Mouse (Mus musculus) CD4-positive helper T cell, adult 2 months (primary cell): Measurements from ENCODE around the gene Fam69a.
A peak's percentile ranks its signal among the peaks of the same experiment; 100 is the strongest.

Experiments used
- DNase-seq: peaks from one replicate; pipeline ENCODE4 v3.0.0-alpha.2; 2012; ENCODE audit warnings: low read depth, missing footprints, low spot score

The Fam69a gene

GRCm38 (mm10) chr5:107908514-107909110, 78.3 kb downstream of the Fam69a start:
- no peak for DNase-seq

- no peak for DNase-seq
Observed at GRCm38 (mm10) chr5:107904325-107904724, 82.6 kb downstream of the Fam69a start.

DNA sequence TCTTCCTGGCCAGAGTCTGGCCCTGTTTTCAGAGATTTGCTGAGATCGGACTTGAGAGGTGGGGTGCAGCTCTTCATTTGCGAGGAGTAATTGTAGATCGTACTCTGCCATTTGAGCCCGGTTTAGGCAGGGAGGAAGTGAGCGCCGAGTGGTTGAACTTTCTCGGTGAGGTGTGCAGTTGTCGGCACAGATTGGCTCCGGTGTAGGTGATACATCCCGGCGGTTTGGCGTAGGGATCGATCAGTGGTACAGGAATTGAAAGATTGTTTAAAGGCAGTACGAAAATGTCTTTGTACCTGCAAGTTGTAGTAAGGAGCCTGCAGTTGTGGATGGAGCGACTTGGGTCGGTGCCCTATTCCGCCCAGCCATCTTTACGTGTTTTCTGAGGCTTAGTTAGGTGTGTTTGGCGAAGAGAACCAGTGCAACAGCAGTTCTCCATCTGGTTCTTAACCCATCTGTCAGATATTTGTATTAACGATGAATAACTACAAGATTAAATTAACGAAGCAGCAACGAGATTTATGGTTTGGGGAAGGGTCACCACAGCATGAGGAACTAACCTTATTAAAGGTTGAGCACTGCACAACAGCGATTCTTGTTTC, 85.8 kb downstream of the Fam69a start:
- peak; percentile 74 for DNase-seq

DNA sequence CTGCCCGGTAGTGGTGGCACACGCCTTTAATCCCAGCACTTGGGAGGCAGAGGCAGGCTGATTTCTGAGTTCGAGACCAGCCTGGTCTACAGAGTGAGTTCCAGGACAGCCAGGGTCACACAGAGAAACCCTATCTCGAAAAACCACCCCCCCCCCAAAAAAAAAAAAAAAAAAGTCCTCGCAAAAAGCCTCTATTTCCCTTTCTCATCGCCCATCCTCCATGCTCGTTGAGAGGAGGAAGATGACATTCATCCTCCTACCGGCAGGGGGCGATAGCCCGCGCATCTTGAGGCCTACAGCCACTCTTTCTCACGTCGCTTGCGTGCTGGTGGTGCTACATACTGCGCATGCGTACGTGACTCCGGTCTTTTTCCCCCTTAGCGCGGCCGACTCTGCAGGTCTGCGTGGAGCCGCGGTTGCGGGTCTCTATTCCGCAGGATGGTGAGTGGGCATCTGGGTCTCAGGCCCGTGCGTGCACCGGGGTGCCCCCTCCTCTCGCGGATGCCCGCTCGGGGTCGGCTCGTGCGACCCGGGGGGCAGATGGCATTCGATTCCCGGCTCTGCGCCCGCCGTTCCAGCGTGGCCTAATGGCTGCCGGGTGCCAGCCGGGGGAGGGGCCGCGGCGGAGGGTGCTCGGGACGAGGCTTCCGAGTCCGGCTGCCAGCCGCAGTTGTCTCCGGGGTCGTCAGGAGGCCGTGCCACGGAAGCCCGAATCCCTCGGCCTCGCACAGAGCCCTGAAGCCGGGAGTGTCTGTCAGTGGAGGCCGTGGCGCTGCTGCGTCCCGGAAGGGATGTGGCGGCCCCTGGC, 86.5 kb downstream of the Fam69a start, which contains the start of gene Rpl5:
TSS of gene Rpl5 (plus strand) at position 297 of the 808 bp plus-strand sequence.
- peak; percentile 96 for DNase-seq

DNA sequence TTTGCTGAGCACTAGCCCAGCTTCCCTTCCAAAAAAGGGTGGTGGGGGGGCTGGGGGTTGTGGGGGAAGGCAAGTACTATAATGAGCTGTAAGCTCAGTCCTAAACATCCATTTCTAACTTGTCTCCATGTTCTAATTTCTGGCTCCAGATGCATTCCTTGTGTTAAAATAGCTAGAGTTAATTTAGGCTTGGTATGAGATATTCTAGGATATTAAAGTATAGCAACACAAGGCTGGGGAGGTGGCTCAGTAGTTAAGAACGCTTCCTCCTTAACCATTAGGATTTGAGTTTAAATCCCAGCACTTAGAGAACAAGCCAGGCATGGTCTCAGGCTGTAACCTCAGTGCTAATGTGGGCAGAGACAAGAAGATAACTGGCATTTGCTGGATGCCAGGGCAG, 90.6 kb downstream of the Fam69a start:
- DNase-seq, result no peak

- DNase-seq, result no peak
Observed at GRCm38 (mm10) chr5:107894676-107895075, 92.2 kb downstream of the Fam69a start.

- peak; percentile 24 for DNase-seq
Observed at GRCm38 (mm10) chr5:107891515-107891914, 95.4 kb downstream of the Fam69a start.

DNA sequence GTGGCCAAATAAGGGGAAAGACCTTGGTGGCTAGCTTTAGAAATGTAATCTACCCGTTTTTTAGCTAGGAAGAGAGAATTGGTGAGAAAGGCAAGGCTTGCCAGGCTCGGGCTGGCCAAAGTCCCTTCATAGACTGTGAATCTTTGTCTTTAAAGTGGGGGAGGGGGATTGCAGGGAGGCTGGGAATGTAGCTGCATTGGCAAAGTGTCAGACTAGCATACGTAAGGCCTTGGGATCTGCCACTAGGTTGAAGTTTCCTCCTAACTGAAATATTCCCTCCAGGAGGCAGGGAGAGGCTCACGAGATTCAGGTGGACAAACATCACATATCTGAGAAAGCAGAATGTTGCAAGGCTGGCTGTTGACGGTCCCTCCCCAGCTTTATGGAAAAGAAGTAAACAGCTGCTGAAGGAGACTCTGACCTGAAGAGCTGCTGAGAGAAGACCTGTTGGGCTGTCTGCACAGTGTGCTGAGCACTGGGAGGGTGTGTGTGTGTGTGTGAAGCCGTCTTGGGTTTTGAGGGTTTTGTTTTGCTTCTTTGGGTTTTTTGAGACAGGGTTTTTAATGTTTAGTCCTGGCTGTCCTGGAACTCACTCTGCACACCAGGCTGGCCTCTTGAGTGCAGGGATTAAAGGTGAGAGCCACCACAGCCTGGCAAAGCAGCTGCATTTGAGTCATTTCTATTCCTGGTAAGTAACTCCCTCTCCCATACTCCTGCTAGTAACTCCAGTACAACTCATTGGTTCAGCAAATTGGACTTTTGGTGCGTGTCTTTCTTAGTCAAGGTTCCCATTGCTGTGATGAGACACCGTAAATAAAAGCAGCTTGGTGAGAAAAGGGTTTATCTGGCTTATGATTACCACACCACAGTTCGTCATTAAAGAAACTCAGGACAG, 96.6 kb downstream of the Fam69a start:
- DNase-seq, result no peak

- DNase-seq, result no peak
Observed at GRCm38 (mm10) chr5:107880710-107881109, 106.2 kb downstream of the Fam69a start.

- no peak for DNase-seq
Observed at GRCm38 (mm10) chr5:107877053-107877452, 109.8 kb downstream of the Fam69a start.

- no peak for DNase-seq
Observed at GRCm38 (mm10) chr5:107875261-107875611, 111.6 kb downstream of the Fam69a start.

- no peak for DNase-seq
Observed at GRCm38 (mm10) chr5:107874561-107875260, 112.2 kb downstream of the Fam69a start, which contains the start of gene Evi5. Gene Evi5, minus strand, starts transcription at chr5:107875107.

- DNase-seq, result no peak
Observed at GRCm38 (mm10) chr5:107873886-107874302, 113.0 kb downstream of the Fam69a start.

DNA sequence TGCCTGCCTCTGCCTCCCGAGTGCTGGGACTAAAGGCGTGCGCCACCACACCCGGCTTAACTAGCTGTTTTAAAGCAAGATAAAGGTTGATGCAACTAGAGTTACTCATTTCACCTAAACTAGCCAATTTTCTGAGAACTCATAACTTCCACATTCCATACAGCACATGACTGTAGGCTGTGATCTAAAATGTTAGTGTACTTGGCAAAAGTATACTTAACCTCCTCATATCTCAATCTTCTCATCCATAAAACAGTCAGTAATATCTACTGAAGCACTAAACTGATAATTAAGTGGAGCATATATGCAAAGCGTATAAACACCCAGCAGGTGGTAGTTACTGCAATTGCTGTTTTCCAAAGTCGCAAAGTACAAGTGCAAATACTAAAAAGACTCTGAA, 113.6 kb downstream of the Fam69a start:
- no peak for DNase-seq

- DNase-seq, result no peak
Observed at GRCm38 (mm10) chr5:107869701-107870100, 117.2 kb downstream of the Fam69a start.

GRCm38 (mm10) chr5:107868905-107869424, 117.9 kb downstream of the Fam69a start:
- DNase-seq, result peak; percentile 48

GRCm38 (mm10) chr5:107867970-107868904, 118.6 kb downstream of the Fam69a start:
- peak; percentile 62 for DNase-seq

- no peak for DNase-seq
Observed at GRCm38 (mm10) chr5:107866127-107867126, 120.5 kb downstream of the Fam69a start.
